Mouse (Mus musculus): ENCODE data around the gene D930020B18Rik. TPM values are rescaled to one million over a fixed set of nuclear protein-coding genes. Genes with fewer than 3 reads are reported as not detected.

D930020B18Rik gene
- polyA plus RNA-seq, 1 experiment from 2014 or later, result 0.21 TPM

DNA sequence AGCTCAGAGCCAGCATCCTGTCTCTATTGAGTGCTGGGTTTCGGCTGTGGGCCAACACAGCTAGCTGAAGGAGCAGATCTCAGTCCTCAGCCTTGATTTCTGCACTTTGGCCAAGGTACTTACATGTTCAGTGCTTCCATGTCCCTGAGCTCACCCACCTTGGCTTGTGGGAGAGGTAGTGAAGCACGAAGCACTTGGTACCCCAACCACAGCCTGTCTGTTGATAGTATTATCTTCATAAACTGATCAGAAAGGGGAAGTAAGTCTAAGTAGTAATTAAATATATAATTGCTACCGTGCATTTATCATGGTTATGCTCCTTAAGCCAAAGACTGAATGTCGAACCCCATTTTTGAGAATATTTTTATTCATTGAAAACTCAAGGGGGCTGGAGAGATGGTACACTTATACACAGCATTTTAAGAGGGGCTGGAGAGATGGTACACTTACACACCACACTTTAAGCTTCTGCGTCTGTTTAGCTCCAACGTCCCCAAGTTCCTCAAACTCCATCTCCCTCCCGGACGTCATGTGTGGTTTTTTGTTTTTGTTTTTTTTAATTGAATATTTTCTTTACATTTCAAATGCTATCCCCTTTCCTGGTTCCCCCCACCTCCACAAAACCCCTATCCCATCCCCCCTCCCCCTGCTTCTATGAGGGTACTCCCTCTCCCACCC is 89.8 kb downstream of the D930020B18Rik start:
- Histone ChIP-seq H3K4me1 (replicated peaks; ENCODE audit: insufficient read depth, low read length) (no peaks in the 10 kb centered on the region), H3K9ac (ENCODE audit: low read depth, low read length) (no peak overlapping the region), H3K4me2 (ENCODE audit: low read length) (no peak overlapping the region), H3K4me3 (replicated peaks; ENCODE audit: low read depth, low read length) (no peak overlapping the region), H3K27me3 (ENCODE audit: insufficient read depth, low read length) (no peaks in the 10 kb centered on the region), H3K36me3 (ENCODE audit: insufficient read depth, low read length) (no peaks in the 10 kb centered on the region), H3K9me3 (replicated peaks; ENCODE audit: low read length) (no peaks in the 10 kb centered on the region), H3K27ac (no peak overlapping the region)
- ATAC-seq (replicated peaks; ENCODE audit: low FRiP score, low read depth), result no peak
- 92% methylated on average over 8 of the region's 8 CpGs for WGBS
- TF ChIP-seq CTCF (IDR thresholded peaks at IDR 0.05; ENCODE audit: low read depth), result no peak
- no peak for DNase-seq (ENCODE audit: low spot score)

DNA sequence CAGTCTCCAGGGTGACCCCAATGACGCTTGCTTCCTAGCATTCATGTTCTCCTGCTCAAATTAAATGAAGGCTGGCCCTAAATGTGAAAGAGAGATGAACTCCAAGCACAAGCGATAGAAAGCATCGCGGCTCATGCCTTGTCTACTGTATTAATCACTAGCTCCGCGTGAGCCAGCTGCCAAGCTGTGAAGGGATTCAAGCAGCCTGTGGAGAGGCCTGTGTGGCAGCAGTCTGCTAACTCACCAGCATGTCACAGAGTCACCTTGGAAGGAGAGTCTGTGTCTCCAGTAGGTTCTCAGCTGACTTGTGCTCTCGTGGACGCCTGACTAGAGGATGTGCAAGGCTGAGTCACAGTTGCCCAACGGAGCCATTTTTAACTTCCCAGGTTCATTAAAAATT is 91.2 kb downstream of the D930020B18Rik start:
- no peak for ATAC-seq (replicated peaks; ENCODE audit: low FRiP score, low read depth)

DNA sequence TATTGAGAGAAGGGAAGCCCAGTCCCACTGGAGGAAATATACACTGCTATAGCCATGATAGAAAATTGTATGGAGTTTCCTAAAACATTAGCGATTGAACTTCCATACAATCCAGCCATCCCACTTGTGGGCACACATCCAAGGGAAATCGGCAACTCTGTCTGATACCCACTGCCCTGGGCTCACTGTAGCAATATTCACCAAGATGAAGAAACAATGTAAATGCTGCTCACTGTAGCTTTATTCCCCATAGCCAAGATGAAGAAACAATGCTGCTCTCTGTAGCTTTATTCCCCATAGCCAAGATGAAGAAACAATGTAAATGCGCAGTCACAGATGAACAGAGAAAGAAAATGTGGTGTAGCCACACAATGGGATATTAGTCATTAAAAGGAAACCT is 95.9 kb downstream of the D930020B18Rik start:
- TF ChIP-seq CTCF (IDR thresholded peaks at IDR 0.05; ENCODE audit: low read depth), result no peak
- 90% methylated on average over 3 of the region's 3 CpGs for WGBS
- ATAC-seq (replicated peaks; ENCODE audit: low FRiP score, low read depth), result no peak

More for the DNA sequence above, 91.2 kb downstream of the D930020B18Rik start:
- Histone ChIP-seq H3K36me3 (ENCODE audit: insufficient read depth, low read length) (no peaks in the 10 kb centered on the region), H3K4me1 (replicated peaks; ENCODE audit: insufficient read depth, low read length) (no peaks in the 10 kb centered on the region), H3K27ac (no peak overlapping the region), H3K4me3 (replicated peaks; ENCODE audit: low read depth, low read length) (no peak overlapping the region), H3K4me2 (ENCODE audit: low read length) (no peak overlapping the region), H3K27me3 (ENCODE audit: insufficient read depth, low read length) (no peaks in the 10 kb centered on the region), H3K9ac (ENCODE audit: low read depth, low read length) (no peak overlapping the region), H3K9me3 (replicated peaks; ENCODE audit: low read length) (no peaks in the 10 kb centered on the region)
- WGBS, result 94% methylated on average over 9 of the region's 9 CpGs
- DNase-seq (ENCODE audit: low spot score), result no peak
- TF ChIP-seq CTCF (IDR thresholded peaks at IDR 0.05; ENCODE audit: low read depth), result no peak

GRCm38 (mm10) chr10:121739548-121740505 is 98.4 kb downstream of the D930020B18Rik start, which contains the start of gene BC048403:
BC048403 (plus strand) TSS chr10:121739937.
- peak within 1 kb of the TSS; percentile 58 for H3K4me3 ChIP-seq (replicated peaks; ENCODE audit: low read depth, low read length)
- no peaks in the 10 kb centered on the region for H3K9me3 ChIP-seq (replicated peaks; ENCODE audit: low read length)
- H3K4me2 ChIP-seq (ENCODE audit: low read length), result peak within 1 kb of the TSS; percentile 85
- no peak for TF ChIP-seq CTCF (IDR thresholded peaks at IDR 0.05; ENCODE audit: low read depth)
- no peaks in the 10 kb centered on the region for H3K36me3 ChIP-seq (ENCODE audit: insufficient read depth, low read length)
- ATAC-seq (replicated peaks; ENCODE audit: low FRiP score, low read depth), result peak; percentile 90
- no peaks in the 10 kb centered on the region for H3K27me3 ChIP-seq (ENCODE audit: insufficient read depth, low read length)
- H3K27ac ChIP-seq, result no peak within 1 kb of the TSS
- DNase-seq (ENCODE audit: low spot score), result peak; percentile 83
- peak within 1 kb of the TSS; percentile 58 for H3K9ac ChIP-seq (ENCODE audit: low read depth, low read length)
- H3K4me1 ChIP-seq (replicated peaks; ENCODE audit: insufficient read depth, low read length), result no peaks in the 10 kb centered on the region
- WGBS, result under 1% methylated on average over 65 of the region's 68 CpGs

More for the DNA sequence above, 95.9 kb downstream of the D930020B18Rik start:
- H3K36me3 ChIP-seq (ENCODE audit: insufficient read depth, low read length), result no peaks in the 10 kb centered on the region
- H3K27ac ChIP-seq, result no peak overlapping the region
- H3K4me3 ChIP-seq (replicated peaks; ENCODE audit: low read depth, low read length), result no peak overlapping the region
- no peak for DNase-seq (ENCODE audit: low spot score)
- H3K4me2 ChIP-seq (ENCODE audit: low read length), result no peak overlapping the region
- H3K9ac ChIP-seq (ENCODE audit: low read depth, low read length), result no peak overlapping the region
- no peaks in the 10 kb centered on the region for H3K4me1 ChIP-seq (replicated peaks; ENCODE audit: insufficient read depth, low read length)
- no peaks in the 10 kb centered on the region for H3K27me3 ChIP-seq (ENCODE audit: insufficient read depth, low read length)
- H3K9me3 ChIP-seq (replicated peaks; ENCODE audit: low read length), result no peaks in the 10 kb centered on the region

DNA sequence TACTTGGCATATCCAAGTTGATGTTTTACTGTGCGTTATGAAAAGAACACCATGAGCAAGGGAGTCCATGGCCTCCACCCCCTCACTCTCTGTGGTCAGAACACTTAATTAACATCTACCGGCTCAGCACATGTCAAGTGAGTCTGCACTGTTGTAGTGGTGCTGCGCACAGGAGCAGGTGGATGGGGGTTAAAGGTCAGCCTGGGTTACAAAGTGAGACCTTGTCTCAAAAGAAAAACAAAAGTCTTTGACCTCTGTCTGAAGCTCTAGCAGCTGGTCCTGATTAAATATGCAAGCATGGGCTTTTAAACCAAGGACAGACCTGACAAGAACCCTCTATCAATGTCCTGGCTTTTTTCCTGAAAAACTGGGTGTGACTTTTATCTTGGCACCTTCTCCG is 100.9 kb downstream of the D930020B18Rik start:
- H3K9ac ChIP-seq (ENCODE audit: low read depth, low read length), result no peak overlapping the region
- H3K9me3 ChIP-seq (replicated peaks; ENCODE audit: low read length), result no peaks in the 10 kb centered on the region
- H3K27ac ChIP-seq, result no peak overlapping the region
- DNase-seq (ENCODE audit: low spot score) (no peak), ATAC-seq (replicated peaks; ENCODE audit: low FRiP score, low read depth) (no peak)
- TF ChIP-seq CTCF (IDR thresholded peaks at IDR 0.05; ENCODE audit: low read depth), result no peak
- 36% methylated on average over 4 of the region's 4 CpGs for WGBS
- no peaks in the 10 kb centered on the region for H3K27me3 ChIP-seq (ENCODE audit: insufficient read depth, low read length)
- H3K36me3 ChIP-seq (ENCODE audit: insufficient read depth, low read length), result peaks cover 7% of the 10 kb centered on the region; the same call in 1 of the 2 replicates
- H3K4me2 ChIP-seq (ENCODE audit: low read length), result no peak overlapping the region
- H3K4me1 ChIP-seq (replicated peaks; ENCODE audit: insufficient read depth, low read length), result no peaks in the 10 kb centered on the region
- H3K4me3 ChIP-seq (replicated peaks; ENCODE audit: low read depth, low read length), result no peak overlapping the region

Small RNA genes lying within 50 kb of the gene (microRNA-seq; reads per million reads assigned to microRNA genes)
- not detected for gene Gm24330

Other genes starting within 250 kb of the D930020B18Rik start
- 11.9 and 12.5 TPM in 2 replicates for gene Rassf3, start 165.2 kb upstream of the D930020B18Rik start, polyA plus RNA-seq (2015; fragmentation: Nextera tagmentation; extraction: Ambion mirVana)
- gene Tbk1, start 54.8 kb upstream of the D930020B18Rik start, polyA plus RNA-seq (2015; fragmentation: Nextera tagmentation; extraction: Ambion mirVana), result 26.5 TPM in 2 replicates
- 33.0 and 40.7 TPM in 2 replicates for gene Xpot, start 15.3 kb upstream of the D930020B18Rik start, polyA plus RNA-seq (2015; fragmentation: Nextera tagmentation; extraction: Ambion mirVana)
- 3.2 and 3.5 TPM in 2 replicates for gene BC048403, start 98.3 kb downstream of the D930020B18Rik start, polyA plus RNA-seq (2015; fragmentation: Nextera tagmentation; extraction: Ambion mirVana)